Mouse (Mus musculus) thymus, postnatal 14 days (tissue): ENCODE data around the gene Selenow.

Experiments used
- DNase-seq: peaks from one replicate; pipeline ENCODE4 v3.0.0; 2021

The Selenow gene

DNA sequence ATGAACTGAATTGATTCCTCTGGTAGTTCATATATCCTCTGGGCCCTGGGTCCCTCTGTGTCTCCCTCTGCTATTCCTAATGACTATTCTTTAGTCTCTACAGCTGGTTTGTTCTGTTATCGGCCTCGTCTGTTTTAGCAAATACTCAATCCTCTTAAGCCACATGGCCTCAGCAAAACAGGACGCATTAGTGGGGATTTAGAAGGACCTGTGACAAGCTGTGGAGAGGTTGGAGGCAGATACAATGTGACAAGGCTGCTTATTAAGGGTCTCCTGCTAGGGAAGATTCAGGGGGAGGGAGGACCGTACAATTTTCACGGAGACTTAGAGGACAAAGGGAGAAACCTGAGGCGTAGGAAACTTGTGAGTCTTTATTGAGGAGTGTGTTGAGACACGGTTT lies 16.3 kb downstream of the Selenow start:
- DNase-seq: no peak

DNA sequence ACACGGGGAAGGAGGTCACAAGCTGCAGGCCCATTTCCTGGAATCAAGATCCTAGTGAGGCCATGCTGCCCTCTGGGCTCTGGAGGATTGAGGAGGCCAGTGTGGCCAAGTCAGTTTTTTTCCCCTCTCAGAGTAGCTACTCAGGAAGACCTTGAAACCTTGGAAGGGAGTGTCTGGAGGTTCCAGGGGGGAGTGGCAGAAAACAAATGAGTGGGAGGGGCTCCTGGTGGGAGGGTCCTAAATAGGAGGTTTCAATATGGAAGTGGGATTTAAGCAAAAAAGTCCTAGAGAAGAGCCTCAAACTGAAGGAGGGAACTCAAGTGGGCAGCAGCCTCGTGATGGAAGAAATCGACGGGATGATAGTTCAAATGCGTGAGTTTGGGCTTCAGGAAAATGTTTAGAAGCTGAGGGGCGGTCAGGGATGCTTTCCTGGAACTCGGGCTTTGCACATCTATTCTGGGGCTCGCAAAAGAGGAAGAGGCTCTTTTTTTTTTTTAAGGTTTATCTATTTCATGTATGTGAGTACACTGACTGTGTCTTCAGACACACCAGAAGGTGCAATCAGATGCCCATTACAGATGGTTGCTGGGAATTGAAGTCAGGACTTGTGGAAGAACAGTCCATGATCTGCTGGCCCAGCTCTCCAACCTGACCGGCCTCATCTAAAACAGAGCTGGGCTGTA lies 20.7 kb downstream of the Selenow start:
- DNase-seq: no peak

DNA sequence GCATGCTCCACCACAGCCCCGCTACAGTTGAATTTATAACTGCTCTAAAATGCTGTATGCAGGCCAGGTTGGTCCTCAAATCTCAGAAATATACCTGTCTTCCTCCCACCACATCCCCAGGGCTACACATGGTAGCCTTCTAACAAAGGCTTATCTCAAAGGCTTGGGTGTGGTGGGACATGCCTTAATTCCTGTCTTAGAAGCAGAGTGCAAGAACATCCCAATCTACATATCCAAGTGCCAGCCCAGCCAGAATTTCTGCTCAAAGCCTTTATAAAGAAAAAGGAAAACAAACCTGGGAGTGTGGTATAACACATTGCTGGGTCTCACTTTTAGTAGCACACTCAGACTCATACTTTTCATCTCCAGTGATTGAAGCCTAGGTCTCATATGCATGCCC lies 28.0 kb downstream of the Selenow start:
- DNase-seq: no peak

DNA sequence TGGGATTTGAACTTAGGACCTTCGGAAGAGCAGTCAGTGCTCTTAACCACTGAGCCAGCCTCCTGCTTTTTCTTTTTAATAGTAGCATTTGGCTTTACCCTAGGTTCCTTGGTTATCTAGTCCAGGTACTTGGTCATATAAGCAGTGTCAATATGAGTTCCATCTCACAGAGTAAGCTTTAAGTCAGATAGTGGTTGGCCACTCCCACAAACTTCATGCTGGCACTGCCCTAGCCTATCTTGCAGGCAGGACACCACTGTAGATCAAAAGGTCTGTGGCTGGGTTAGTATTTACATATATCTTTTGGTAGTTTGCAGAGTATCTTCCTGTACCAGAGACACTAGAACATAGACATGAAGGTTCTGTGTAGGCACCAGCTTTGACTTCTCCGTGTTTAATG lies 38.1 kb downstream of the Selenow start:
- no peak for DNase-seq

DNA sequence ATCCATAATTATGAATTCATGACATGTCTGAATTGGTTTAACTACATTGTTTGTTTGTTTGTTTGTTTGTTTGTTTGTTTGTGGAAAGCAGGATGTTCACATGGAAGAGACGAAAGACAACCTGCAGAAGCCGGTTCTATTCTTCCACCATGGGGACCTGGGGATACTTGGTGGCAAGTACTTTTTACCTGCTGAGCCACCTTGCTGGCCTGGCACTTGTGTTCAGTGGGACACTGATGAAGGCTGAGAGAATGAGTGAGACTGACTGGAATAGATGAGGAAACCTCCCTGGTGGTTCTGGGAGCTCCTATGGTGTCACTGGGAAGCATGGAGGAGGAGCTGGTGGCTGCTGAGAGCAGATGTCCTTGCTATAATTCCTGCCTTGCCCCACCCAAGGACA lies 39.9 kb downstream of the Selenow start, which contains the start of gene Crxos:
Crxos (plus strand) TSS at position 301 of the 400 bp plus-strand sequence.
- no peak for DNase-seq

DNA sequence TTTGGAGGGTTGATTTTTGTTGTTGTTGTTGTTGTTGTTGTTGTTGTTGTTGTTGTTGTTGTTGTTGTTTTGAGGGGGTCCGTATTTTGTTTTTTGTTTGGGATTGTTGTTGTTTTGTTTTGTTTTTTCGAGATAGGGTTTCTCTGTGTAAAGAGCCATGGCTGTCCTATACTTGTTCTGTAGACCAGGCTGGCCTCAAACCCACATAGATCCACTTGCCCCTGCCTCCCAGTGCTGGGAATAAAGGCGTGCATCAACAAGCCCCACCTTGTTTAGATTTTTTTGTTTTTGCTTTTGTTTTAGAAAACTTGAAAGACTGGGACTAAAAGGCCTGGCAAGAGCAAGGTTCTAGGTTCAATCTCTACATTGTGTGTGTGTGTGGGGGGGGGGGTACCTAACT lies 40.4 kb downstream of the Selenow start:
- no peak for DNase-seq

DNA sequence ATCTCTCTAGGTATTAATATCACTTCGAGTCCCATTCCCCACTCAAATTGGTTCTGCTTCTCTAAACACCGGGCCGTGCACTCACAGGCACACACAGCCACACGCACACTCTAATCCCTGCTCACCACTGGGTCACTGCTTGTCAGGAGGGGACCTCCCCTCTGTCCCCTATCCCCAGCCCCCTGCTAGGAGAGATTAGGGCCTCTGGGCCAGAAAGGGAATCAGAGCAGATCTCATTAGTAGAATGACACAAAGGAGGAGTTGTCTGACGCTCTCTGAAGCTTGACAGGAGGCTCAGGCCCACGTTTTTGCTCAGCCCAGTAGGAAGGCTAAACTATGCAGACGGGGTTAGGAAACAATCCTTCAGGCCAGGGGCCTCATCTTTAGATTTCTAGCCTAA lies 40.8 kb downstream of the Selenow start:
- DNase-seq: no peak

DNA sequence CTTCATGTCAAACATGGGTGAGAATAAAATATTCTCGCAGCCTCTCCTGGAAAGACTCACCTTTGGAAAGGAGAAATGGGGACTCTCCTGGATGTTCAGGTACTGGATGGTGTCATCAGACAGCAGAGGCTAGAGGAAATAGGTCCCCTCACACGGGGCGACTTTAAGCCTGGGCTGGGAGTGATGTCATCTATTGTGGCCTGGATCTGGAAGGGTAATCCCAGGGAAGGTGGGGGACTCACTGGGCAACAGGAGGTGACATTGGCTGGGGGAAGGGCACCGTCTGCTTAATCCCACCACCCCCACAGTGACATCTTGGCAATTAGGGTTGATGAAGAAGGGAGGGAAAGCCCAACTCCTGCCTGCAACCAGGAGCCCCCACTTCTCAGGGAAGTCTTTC lies 42.4 kb downstream of the Selenow start, which contains the start of gene Crx:
Crx (minus strand) TSS at position 213 of the 400 bp plus-strand sequence.
- DNase-seq: no peak
